Mouse (Mus musculus) liver, embryonic 12.5 days (tissue): ENCODE data around the gene Podxl. TPM values are rescaled to one million over a fixed set of nuclear protein-coding genes. Genes with fewer than 3 reads are reported as not detected.

Experiments used
- ATAC-seq: fragments of 200-750 bp; cut with Nextera tagmentation; 2 replicates; pipeline ENCODE4 v1.8.0; 2017; ENCODE audit warnings: moderate number of reproducible peaks, mild to moderate bottlenecking, moderate library complexity
- H3K27ac ChIP-seq: fragments of 300-500 bp; sonication (generic); 2 replicates; pipeline ENCODE4 v1.5.1; 2016; ENCODE audit warnings: mild to moderate bottlenecking
- H3K27me3 ChIP-seq: fragments of 300-500 bp; sonication (generic); replicated peaks from 2 replicates; pipeline ENCODE4 v1.6.1; 2016; ENCODE audit warnings: mild to moderate bottlenecking, moderate library complexity
- H3K36me3 ChIP-seq: fragments of 300-500 bp; sonication (generic); 2 replicates; pipeline ENCODE4 v1.6.1; 2016; ENCODE audit warnings: mild to moderate bottlenecking, moderate library complexity
- H3K4me1 ChIP-seq: fragments of 300-500 bp; sonication (generic); 2 replicates; pipeline ENCODE4 v1.6.1; 2016
- H3K4me2 ChIP-seq: fragments of 300-500 bp; sonication (generic); 2 replicates; pipeline ENCODE4 v1.6.1; 2016; ENCODE audit warnings: mild to moderate bottlenecking, moderate library complexity
- H3K4me3 ChIP-seq: fragments of 300-500 bp; sonication (generic); 2 replicates; pipeline ENCODE4 v1.5.1; 2016; ENCODE audit warnings: mild to moderate bottlenecking, moderate library complexity
- H3K9ac ChIP-seq: fragments of 300-500 bp; sonication (generic); 2 replicates; pipeline ENCODE4 v1.6.1; 2016; ENCODE audit warnings: mild to moderate bottlenecking, moderate library complexity
- H3K9me3 ChIP-seq: fragments of 300-500 bp; sonication (generic); replicated peaks from 2 replicates; pipeline ENCODE4 v1.6.1; 2016; ENCODE audit warnings: mild to moderate bottlenecking, moderate library complexity
- WGBS: fragments of 180-500 bp; shearing (Covaris S2); methylation state at CpG from one replicate; pipeline ENCODE4 v1.1.7; 2016; ENCODE audit not compliant: insufficient replicate concordance; 5-methylcytosine and 5-hydroxymethylcytosine counted together
- polyA plus RNA-seq: library from polyadenylated mRNA; unstranded; fragments of >200 nt; fragmentation: Nextera tagmentation; extraction: Ambion mirVana; gene quantifications from 2 replicates; pipeline ENCODE4 v1.2.1, GENCODE M21; 2016

The Podxl gene
- polyA plus RNA-seq, 1 experiment from 2014 or later = 23.0 TPM

- H3K4me1 ChIP-seq = peaks cover 59% of the 10 kb centered on the region
- no peak overlapping the region for H3K4me3 ChIP-seq
- WGBS = 26% methylated on average over 1 of the region's 1 CpGs
- H3K4me2 ChIP-seq = peak overlapping the region; percentile 26
- no peaks in the 10 kb centered on the region for H3K9me3 ChIP-seq
- H3K27me3 ChIP-seq = no peaks in the 10 kb centered on the region
- no peak overlapping the region for H3K9ac ChIP-seq
- peak overlapping the region; percentile 62 for H3K27ac ChIP-seq
- peak; percentile 75 for ATAC-seq
- H3K36me3 ChIP-seq = peaks cover 7% of the 10 kb centered on the region; the same call in 1 of the 2 replicates
Observed at GRCm38 (mm10) chr6:31538112-31538511, 25.7 kb downstream of the Podxl start.

GRCm38 (mm10) chr6:31537193-31537592 is 26.6 kb downstream of the Podxl start:
- Histone ChIP-seq H3K36me3 (0 out of 2 replicates have a peak, but pooled peaks cover 3% of the 10 kb centered on the region), H3K4me2 (peak overlapping the region; percentile 26; the same call in 1 of the 2 replicates), H3K4me3 (no peak overlapping the region), H3K9me3 (no peaks in the 10 kb centered on the region), H3K27ac (peak overlapping the region; percentile 62), H3K9ac (no peak overlapping the region), H3K27me3 (no peaks in the 10 kb centered on the region), H3K4me1 (peaks cover 54% of the 10 kb centered on the region)
- no peak for ATAC-seq
- 34% methylated on average over 4 of the region's 4 CpGs for whole genome bisulfite sequencing

- Histone ChIP-seq H3K4me2 (no peak overlapping the region), H3K9ac (no peak overlapping the region), H3K4me1 (peaks cover 45% of the 10 kb centered on the region), H3K27ac (no peak overlapping the region), H3K36me3 (peaks cover 7% of the 10 kb centered on the region; the same call in 1 of the 2 replicates), H3K4me3 (no peak overlapping the region), H3K27me3 (no peaks in the 10 kb centered on the region), H3K9me3 (no peaks in the 10 kb centered on the region)
- ATAC-seq = no peak
- 86% methylated on average over 5 of the region's 5 CpGs for WGBS
Observed at GRCm38 (mm10) chr6:31534705-31535104, 29.1 kb downstream of the Podxl start.

- H3K36me3 ChIP-seq = peaks cover 29% of the 10 kb centered on the region
- 74% methylated on average over 3 of the region's 3 CpGs for WGBS
- peaks cover 31% of the 10 kb centered on the region for H3K4me1 ChIP-seq
- no peak overlapping the region for H3K9ac ChIP-seq
- ATAC-seq = no peak
- H3K4me3 ChIP-seq = no peak overlapping the region
- H3K4me2 ChIP-seq = no peak overlapping the region
- no peaks in the 10 kb centered on the region for H3K9me3 ChIP-seq
- H3K27ac ChIP-seq = no peak overlapping the region
- H3K27me3 ChIP-seq = no peaks in the 10 kb centered on the region
Observed at GRCm38 (mm10) chr6:31531880-31532279, 31.9 kb downstream of the Podxl start.

- Histone ChIP-seq H3K9ac (no peak overlapping the region), H3K4me1 (peaks cover 25% of the 10 kb centered on the region), H3K9me3 (no peaks in the 10 kb centered on the region), H3K27me3 (no peaks in the 10 kb centered on the region), H3K36me3 (peaks cover 63% of the 10 kb centered on the region), H3K4me3 (no peak overlapping the region), H3K4me2 (no peak overlapping the region), H3K27ac (peak overlapping the region; percentile 33; the same call in 1 of the 2 replicates)
- WGBS = 78% methylated on average over 5 of the region's 5 CpGs
- ATAC-seq = no peak
Observed at GRCm38 (mm10) chr6:31528339-31528738, 35.4 kb downstream of the Podxl start.

GRCm38 (mm10) chr6:31527897-31528296 is 35.9 kb downstream of the Podxl start:
- no peak overlapping the region for H3K4me2 ChIP-seq
- no peak overlapping the region for H3K9ac ChIP-seq
- H3K4me1 ChIP-seq = peaks cover 25% of the 10 kb centered on the region
- H3K27ac ChIP-seq = no peak overlapping the region
- H3K27me3 ChIP-seq = no peaks in the 10 kb centered on the region
- WGBS = 57% methylated on average over 7 of the region's 7 CpGs
- H3K4me3 ChIP-seq = no peak overlapping the region
- H3K9me3 ChIP-seq = no peaks in the 10 kb centered on the region
- H3K36me3 ChIP-seq = peaks cover 68% of the 10 kb centered on the region
- ATAC-seq = no peak

GRCm38 (mm10) chr6:31526929-31527328 is 36.9 kb downstream of the Podxl start:
- H3K27ac ChIP-seq = peak overlapping the region; percentile 23
- H3K4me3 ChIP-seq = no peak overlapping the region
- no peak overlapping the region for H3K4me2 ChIP-seq
- H3K9me3 ChIP-seq = no peaks in the 10 kb centered on the region
- peaks cover 25% of the 10 kb centered on the region for H3K4me1 ChIP-seq
- ATAC-seq = no peak
- 69% methylated on average over 5 of the region's 5 CpGs for WGBS
- H3K27me3 ChIP-seq = no peaks in the 10 kb centered on the region
- no peak overlapping the region for H3K9ac ChIP-seq
- H3K36me3 ChIP-seq = peaks cover 74% of the 10 kb centered on the region

- 66% methylated on average over 6 of the region's 6 CpGs for WGBS
- Histone ChIP-seq H3K9ac (no peak overlapping the region), H3K4me1 (peaks cover 27% of the 10 kb centered on the region), H3K9me3 (no peaks in the 10 kb centered on the region), H3K4me3 (no peak overlapping the region), H3K27me3 (no peaks in the 10 kb centered on the region), H3K36me3 (peaks cover 86% of the 10 kb centered on the region), H3K4me2 (no peak overlapping the region), H3K27ac (no peak overlapping the region)
- peak; percentile 62 for ATAC-seq
Observed at GRCm38 (mm10) chr6:31525231-31525900, 38.4 kb downstream of the Podxl start.

- Histone ChIP-seq H3K4me2 (no peak overlapping the region), H3K36me3 (peaks cover 90% of the 10 kb centered on the region), H3K4me3 (no peak overlapping the region), H3K27me3 (no peaks in the 10 kb centered on the region), H3K9ac (no peak overlapping the region), H3K4me1 (peaks cover 29% of the 10 kb centered on the region), H3K27ac (no peak overlapping the region), H3K9me3 (no peaks in the 10 kb centered on the region)
- WGBS = 75% methylated on average over 8 of the region's 8 CpGs
- ATAC-seq = no peak
Observed at GRCm38 (mm10) chr6:31524647-31525046, 39.1 kb downstream of the Podxl start.

- no peak for ATAC-seq
- peaks cover 31% of the 10 kb centered on the region for H3K4me1 ChIP-seq
- H3K27ac ChIP-seq = no peak overlapping the region
- H3K9ac ChIP-seq = no peak overlapping the region
- no peak overlapping the region for H3K4me2 ChIP-seq
- H3K4me3 ChIP-seq = no peak overlapping the region
- peaks cover 89% of the 10 kb centered on the region for H3K36me3 ChIP-seq
- H3K27me3 ChIP-seq = no peaks in the 10 kb centered on the region
- WGBS = 84% methylated on average over 13 of the region's 13 CpGs
- no peaks in the 10 kb centered on the region for H3K9me3 ChIP-seq
Observed at GRCm38 (mm10) chr6:31524121-31524520, 39.7 kb downstream of the Podxl start.

GRCm38 (mm10) chr6:31523657-31524056 is 40.1 kb downstream of the Podxl start:
- WGBS = 85% methylated on average over 4 of the region's 4 CpGs
- Histone ChIP-seq H3K4me3 (no peak overlapping the region), H3K4me1 (peaks cover 33% of the 10 kb centered on the region), H3K36me3 (peaks cover 89% of the 10 kb centered on the region), H3K27me3 (no peaks in the 10 kb centered on the region), H3K27ac (no peak overlapping the region), H3K4me2 (no peak overlapping the region), H3K9me3 (no peaks in the 10 kb centered on the region), H3K9ac (no peak overlapping the region)
- ATAC-seq = no peak

- ATAC-seq = no peak
- WGBS = 81% methylated on average over 5 of the region's 5 CpGs
- H3K4me2 ChIP-seq = no peak overlapping the region
- H3K27me3 ChIP-seq = no peaks in the 10 kb centered on the region
- no peak overlapping the region for H3K9ac ChIP-seq
- peaks cover 39% of the 10 kb centered on the region for H3K4me1 ChIP-seq
- H3K4me3 ChIP-seq = no peak overlapping the region
- peaks cover 84% of the 10 kb centered on the region for H3K36me3 ChIP-seq
- H3K9me3 ChIP-seq = no peaks in the 10 kb centered on the region
- H3K27ac ChIP-seq = no peak overlapping the region
Observed at GRCm38 (mm10) chr6:31523039-31523438, 40.7 kb downstream of the Podxl start.

- Histone ChIP-seq H3K27ac (no peak overlapping the region), H3K4me3 (no peak overlapping the region)
- WGBS = 84% methylated on average over 4 of the region's 4 CpGs
Observed at GRCm38 (mm10) chr6:31522478-31522877, 41.3 kb downstream of the Podxl start.

More at GRCm38 (mm10) chr6:31522478-31522877, 41.3 kb downstream of the Podxl start:
- peaks cover 84% of the 10 kb centered on the region for H3K36me3 ChIP-seq
- no peak overlapping the region for H3K9ac ChIP-seq
- ATAC-seq = no peak
- H3K4me1 ChIP-seq = peaks cover 44% of the 10 kb centered on the region
- no peak overlapping the region for H3K4me2 ChIP-seq
- no peaks in the 10 kb centered on the region for H3K27me3 ChIP-seq
- no peaks in the 10 kb centered on the region for H3K9me3 ChIP-seq
